Mouse (Mus musculus): ENCODE results near the gene P2ry6.

The P2ry6 gene

GRCm38 (mm10) chr7:100988092-100988491 lies 13.6 kb upstream of the P2ry6 start:
- peak; percentile 36 for DNase-seq (ENCODE audit: low spot score)

- DNase-seq (ENCODE audit: low spot score) = no peak
These were observed 10.3 kb upstream of the P2ry6 start for GRCm38 (mm10) chr7:100984452-100985395.

- DNase-seq (ENCODE audit: low spot score) = peak; percentile 47
These were observed 4.7 kb upstream of the P2ry6 start for GRCm38 (mm10) chr7:100979175-100979574.

GRCm38 (mm10) chr7:100978171-100978570 lies 3.7 kb upstream of the P2ry6 start:
- DNase-seq (ENCODE audit: low spot score) = no peak

- no peak for DNase-seq (ENCODE audit: low spot score)
These were observed 1.6 kb downstream of the P2ry6 start for GRCm38 (mm10) chr7:100972875-100973274.

GRCm38 (mm10) chr7:100968874-100969659 lies 5.4 kb downstream of the P2ry6 start:
- DNase-seq (ENCODE audit: low spot score) = no peak

- DNase-seq (ENCODE audit: low spot score) = no peak
These were observed 6.1 kb downstream of the P2ry6 start for GRCm38 (mm10) chr7:100968376-100968775.

GRCm38 (mm10) chr7:100967850-100968249 lies 6.6 kb downstream of the P2ry6 start:
- DNase-seq (ENCODE audit: low spot score) = no peak

- DNase-seq (ENCODE audit: low spot score) = no peak
These were observed 8.4 kb downstream of the P2ry6 start for GRCm38 (mm10) chr7:100966014-100966413.

GRCm38 (mm10) chr7:100965079-100965478 lies 9.4 kb downstream of the P2ry6 start:
- DNase-seq (ENCODE audit: low spot score) = no peak

- no peak for DNase-seq (ENCODE audit: low spot score)
These were observed 10.2 kb downstream of the P2ry6 start for GRCm38 (mm10) chr7:100964242-100964641.

GRCm38 (mm10) chr7:100963381-100963780 lies 11.1 kb downstream of the P2ry6 start:
- DNase-seq (ENCODE audit: low spot score) = no peak

GRCm38 (mm10) chr7:100961146-100961545 lies 13.3 kb downstream of the P2ry6 start:
- no peak for DNase-seq (ENCODE audit: low spot score)

GRCm38 (mm10) chr7:100960462-100960861 lies 14.0 kb downstream of the P2ry6 start:
- no peak for DNase-seq (ENCODE audit: low spot score)

GRCm38 (mm10) chr7:100958426-100958825 lies 16.0 kb downstream of the P2ry6 start:
- DNase-seq (ENCODE audit: low spot score) = no peak

GRCm38 (mm10) chr7:100952686-100953085 lies 21.8 kb downstream of the P2ry6 start:
- no peak for DNase-seq (ENCODE audit: low spot score)

- DNase-seq (ENCODE audit: low spot score) = no peak
These were observed 22.5 kb downstream of the P2ry6 start for GRCm38 (mm10) chr7:100951903-100952302.

- DNase-seq (ENCODE audit: low spot score) = no peak
These were observed 23.9 kb downstream of the P2ry6 start for GRCm38 (mm10) chr7:100950481-100951010.

GRCm38 (mm10) chr7:100950031-100950430 lies 24.4 kb downstream of the P2ry6 start:
- no peak for DNase-seq (ENCODE audit: low spot score)

- DNase-seq (ENCODE audit: low spot score) = no peak
These were observed 29.7 kb downstream of the P2ry6 start for GRCm38 (mm10) chr7:100944738-100945137.

- no peak for DNase-seq (ENCODE audit: low spot score)
These were observed 30.1 kb downstream of the P2ry6 start for GRCm38 (mm10) chr7:100944306-100944705.

- no peak for DNase-seq (ENCODE audit: low spot score)
These were observed 31.4 kb downstream of the P2ry6 start for GRCm38 (mm10) chr7:100942789-100943615.

All from ovary, postnatal 10 days (tissue).